Mouse (Mus musculus) lung, postnatal 14 days (tissue): Measurements from ENCODE around the gene Zfp541.
A peak's percentile ranks its signal among the peaks of the same experiment; 100 is the strongest.

ENCODE experiments used
- DNase-seq: peaks from one replicate; pipeline ENCODE4 v3.0.0; 2021

Gene Zfp541

GRCm38 (mm10) chr7:16087587-16087986 lies 26.0 kb downstream of the Zfp541 start:
- DNase-seq = no peak

DNA sequence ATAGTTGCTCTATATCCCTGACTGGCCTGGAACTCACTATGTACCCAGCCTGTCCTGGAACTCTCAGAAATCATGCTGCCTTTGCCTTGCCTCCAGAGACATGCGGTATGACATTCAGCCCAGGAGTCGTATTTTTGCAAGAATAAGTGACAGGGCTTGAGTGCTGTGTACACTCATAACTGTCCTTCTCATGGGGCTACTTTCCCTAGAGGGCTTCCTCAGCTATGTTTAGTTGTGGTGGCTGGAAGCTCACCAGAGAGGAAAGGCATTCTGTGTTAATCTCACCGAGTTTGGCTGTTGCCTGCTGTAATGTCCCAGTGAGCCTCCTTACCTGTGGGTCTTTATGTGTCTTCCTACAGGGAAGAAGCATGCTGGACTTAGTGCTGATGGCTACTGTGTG lies 33.0 kb downstream of the Zfp541 start:
- DNase-seq = no peak

DNA sequence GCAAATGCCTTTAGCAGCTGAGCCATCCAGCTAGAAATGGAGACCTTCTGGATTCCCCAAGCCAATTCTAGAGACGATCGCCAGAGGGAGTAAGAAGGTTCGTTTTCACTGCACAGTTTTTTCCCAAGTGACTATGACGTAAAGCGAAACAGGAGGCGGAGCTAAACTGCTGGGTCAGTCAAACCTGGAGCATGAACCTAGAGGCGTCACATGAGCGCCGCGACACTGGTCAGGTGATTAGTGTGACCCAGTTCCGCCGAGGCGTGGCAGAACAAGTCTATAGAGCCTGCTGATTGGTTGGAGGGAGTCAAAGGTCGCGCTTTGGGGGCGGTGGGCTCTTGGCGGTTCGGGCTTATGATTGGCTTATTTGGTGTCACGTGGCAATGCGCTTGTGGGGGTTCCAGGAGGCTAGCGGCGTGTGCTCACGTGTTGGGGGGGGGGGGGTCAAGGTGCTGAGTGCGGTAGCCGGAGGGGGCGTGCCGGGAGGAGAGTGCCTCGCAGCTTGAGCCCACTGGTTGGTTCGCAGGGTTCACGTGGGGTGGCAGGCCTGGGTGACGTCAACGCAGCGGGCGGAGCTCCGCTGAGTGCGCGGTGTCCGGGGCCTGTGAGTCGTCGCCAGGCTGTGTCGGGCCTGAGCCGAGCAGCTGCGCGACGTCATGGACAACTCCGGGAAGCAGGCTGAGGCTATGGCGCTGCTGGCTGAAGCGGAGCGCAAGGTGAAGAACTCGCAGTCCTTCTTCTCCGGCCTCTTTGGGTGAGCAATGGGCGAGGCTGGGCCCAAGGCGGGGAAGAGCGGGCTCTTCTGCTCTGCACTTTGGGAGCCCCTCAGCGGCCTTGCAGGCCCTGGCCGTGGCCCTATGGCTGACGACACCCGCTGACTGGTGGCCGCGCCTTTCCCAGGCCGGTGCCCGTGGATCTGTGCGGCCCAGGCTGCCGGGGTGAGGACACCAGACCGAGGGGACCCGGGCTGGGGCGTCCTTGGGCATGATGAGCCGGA lies 36.7 kb downstream of the Zfp541 start, which contains the start of gene Napa:
Gene Napa, plus strand, starts transcription at position 438 of the 997 bp plus-strand sequence.
- DNase-seq = peak; percentile 97

DNA sequence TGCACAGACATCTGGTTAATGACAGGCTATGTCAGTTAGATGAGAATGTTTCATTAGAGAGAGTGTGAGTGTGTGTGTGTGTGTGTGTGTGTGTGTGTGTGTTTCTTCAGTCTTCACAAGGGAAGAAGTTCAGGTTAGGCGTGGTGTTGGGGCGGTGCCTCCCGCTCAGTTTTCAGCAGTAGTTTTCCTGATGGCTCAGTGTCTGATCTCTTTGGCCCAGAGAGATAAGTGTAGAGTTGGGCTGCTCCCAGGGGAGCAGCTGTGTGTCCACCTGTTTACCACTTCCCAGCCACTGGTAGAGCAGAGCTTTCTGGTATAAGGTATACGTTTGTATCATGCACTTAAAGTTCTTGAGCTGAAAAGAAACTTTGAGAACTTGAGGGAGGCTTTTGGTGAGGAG lies 38.3 kb downstream of the Zfp541 start:
- DNase-seq = no peak

GRCm38 (mm10) chr7:16101081-16101480 lies 39.5 kb downstream of the Zfp541 start:
- no peak for DNase-seq

DNA sequence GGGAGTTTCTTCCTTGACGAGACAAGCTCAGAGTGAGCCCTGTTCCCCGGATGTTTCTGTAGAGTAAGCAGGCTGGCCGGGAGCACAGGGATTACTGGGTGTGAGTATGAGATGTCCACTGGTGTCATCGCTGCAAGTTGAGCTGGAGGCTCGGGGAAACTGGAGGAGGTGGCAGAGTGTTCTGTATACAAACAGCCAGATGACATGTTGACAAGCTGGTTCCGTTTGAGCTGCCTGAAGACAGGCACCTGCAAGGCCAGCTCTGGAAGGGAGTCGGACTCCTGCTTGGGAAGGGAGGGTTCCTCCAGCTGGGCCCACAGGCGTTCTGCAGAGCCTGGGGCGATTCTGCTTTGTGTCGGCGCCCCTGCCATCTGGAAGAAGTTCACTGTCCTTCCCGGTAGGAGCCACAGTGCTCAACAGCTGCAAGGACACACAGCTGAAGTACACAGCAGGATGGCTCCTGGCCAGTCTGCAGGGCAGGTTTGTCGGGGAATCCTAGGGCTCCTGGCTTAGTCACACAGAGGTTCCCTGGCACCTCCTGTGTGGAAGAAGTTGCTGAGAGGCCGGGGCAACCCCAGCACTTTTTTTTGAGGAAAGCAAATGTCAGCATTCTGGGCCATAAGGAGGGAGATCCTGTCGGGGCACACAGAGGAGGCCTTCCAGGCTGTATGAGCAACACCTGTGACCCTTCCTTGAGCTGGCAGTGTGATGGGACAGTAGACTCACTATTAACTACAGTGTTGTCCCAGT lies 40.3 kb downstream of the Zfp541 start:
- DNase-seq = no peak

DNA sequence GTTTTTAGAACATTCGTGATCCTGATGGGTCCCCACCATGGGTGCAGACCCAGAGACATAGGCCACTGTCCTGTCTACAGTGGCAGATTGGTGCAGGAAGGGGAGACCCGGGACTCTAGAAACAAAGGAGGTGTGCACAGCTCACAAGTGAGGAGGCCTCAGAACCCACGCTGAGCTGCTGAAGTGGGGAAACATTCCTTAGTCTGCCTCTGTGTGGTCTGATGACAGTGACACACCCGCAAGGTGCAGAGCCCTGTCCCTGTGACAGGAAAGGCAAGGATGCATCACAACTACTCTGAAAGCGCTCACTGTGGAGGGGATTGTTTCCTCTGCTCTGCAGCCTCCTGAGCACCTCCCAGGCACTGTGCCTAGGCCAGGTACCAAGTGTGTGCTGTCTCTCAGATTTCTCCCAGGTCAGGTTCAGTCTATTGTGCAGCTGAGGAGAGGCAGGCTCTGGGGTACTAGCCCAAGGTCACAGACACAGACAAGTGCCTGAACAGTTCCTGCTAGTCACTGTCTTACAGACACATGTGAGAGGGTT lies 41.1 kb downstream of the Zfp541 start:
- no peak for DNase-seq

GRCm38 (mm10) chr7:16103760-16104159 lies 42.1 kb downstream of the Zfp541 start:
- no peak for DNase-seq

DNA sequence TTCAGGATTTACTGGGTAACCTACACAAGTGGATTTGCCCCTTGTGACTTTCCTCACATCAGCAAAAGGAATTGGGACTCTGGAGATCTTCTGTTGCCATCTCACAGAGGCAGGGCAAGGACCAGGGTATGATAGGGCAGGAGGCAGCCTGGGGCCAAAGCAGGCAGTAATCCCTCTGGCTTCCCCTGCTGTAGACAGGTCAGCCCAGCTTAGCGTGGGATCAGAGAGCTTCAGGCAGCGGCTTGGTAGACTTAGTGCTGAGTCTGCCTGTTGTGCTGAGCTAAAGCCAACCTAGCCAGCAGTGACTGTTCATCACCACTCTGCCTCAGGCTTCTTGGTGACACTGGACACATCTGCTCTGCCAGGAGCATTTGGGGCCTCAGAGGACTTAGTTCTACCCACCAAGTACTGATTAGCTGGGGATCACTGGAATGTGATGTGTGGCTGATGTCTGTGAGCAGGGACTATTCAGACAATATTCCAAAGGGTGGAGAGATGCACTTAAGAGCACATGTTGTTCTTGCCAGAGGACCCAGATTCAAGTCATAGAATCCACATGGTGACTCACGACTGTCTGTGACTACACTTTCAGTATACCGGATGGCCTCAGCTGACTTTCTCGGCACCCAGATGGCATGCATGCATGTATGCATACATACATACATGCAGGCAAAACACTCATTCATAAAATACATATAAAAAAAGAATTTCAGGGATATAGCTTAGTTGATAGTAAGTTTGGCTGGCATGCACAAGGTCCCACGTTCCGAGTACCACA lies 43.2 kb downstream of the Zfp541 start:
- no peak for DNase-seq

GRCm38 (mm10) chr7:16108886-16109542 lies 47.4 kb downstream of the Zfp541 start:
- DNase-seq = no peak

- no peak for DNase-seq
Observed at GRCm38 (mm10) chr7:16110158-16110557, 48.5 kb downstream of the Zfp541 start.

- DNase-seq = no peak
Observed at GRCm38 (mm10) chr7:16111284-16112090, 49.9 kb downstream of the Zfp541 start.

DNA sequence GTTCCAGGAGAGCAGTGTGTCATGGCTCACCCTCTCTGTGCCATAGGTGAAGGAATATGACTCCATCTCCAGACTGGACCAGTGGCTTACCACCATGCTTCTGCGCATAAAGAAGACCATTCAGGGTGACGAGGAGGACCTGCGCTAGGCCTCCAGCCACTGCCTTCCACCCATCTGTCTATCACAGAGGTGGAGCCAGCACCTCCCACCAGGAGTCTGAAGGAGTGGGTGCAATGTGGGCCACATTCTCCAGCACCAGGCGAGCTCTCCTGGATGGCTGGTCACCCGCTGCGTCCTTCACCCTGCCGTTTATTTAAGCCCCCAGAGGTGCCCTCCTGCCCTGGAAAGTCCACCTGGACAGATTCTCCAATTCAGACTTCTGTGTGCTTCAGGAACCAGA lies 54.8 kb downstream of the Zfp541 start:
- DNase-seq = no peak

GRCm38 (mm10) chr7:16117100-16117499 lies 55.5 kb downstream of the Zfp541 start:
- DNase-seq = no peak

GRCm38 (mm10) chr7:16119569-16120261 lies 58.1 kb downstream of the Zfp541 start, which contains the start of gene Kptn:
TSS of gene Kptn (plus strand) at chr7:16119895.
- peak; percentile 91 for DNase-seq

GRCm38 (mm10) chr7:16120262-16120600 lies 58.6 kb downstream of the Zfp541 start:
- no peak for DNase-seq

DNA sequence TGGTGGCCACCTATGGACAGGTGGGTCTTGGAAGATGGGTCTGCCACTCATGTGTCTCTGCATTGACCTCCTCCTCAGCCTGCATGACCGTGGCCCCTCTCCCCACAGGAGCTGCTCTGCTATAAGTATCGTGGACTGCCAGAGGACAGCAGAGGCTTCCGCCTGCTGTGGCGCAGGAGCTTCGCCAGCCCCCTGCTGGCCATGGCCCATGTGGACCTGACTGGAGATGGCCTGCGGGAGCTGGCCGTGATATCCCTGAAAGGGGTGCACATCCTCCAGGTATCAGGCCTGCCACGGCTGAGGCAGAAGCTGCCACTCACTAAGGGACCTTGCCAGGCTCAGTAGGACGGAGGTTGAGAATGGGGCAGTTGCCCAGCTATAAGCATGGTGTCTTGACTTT lies 64.2 kb downstream of the Zfp541 start:
- DNase-seq = no peak

GRCm38 (mm10) chr7:16128344-16128743 lies 66.7 kb downstream of the Zfp541 start:
- DNase-seq = no peak

DNA sequence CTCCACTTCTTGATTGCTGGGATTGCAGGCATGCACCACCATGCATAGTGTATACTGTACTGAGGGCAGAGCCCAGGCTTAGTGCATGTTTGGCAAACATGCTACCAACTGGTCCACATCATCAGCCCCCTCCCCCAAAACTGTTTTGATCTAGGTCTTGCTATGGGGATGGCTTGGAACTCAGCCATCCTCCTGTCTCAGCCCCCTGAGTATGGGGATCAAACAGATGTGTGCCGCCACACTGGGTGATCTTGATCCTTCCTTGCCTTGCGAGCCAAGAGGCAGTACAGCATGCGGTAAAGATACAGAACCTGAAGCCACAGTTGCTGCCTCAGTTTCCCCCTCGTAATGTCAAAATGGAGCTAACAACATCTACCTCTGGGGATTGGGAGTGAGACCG lies 67.3 kb downstream of the Zfp541 start:
- no peak for DNase-seq

GRCm38 (mm10) chr7:16129421-16129845 lies 67.8 kb downstream of the Zfp541 start, which contains the start of gene Slc8a2:
TSS of gene Slc8a2 (plus strand) at chr7:16129826.
- DNase-seq = peak; percentile 67
